Mouse (Mus musculus) heart, embryonic 11.5 days (tissue): ENCODE measurements at regions not wholly inside any gene's neighbourhood (a gene's known extent, or its start where the extent isn't known, plus 50 kb on each side); places are given as distances from the start of the nearest gene placed in this dataset.

ENCODE experiments used
- ATAC-seq: fragments of 200-750 bp; cut with Nextera tagmentation; replicated peaks from 2 replicates; pipeline ENCODE4 v1.8.0; 2017; ENCODE audit warnings: moderate library complexity; ENCODE audit not compliant: insufficient number of reproducible peaks, low FRiP score, low TSS enrichment
- H3K27ac ChIP-seq: fragments of 300-500 bp; sonication (generic); 2 replicates; pipeline ENCODE4 v1.5.1; 2014; ENCODE audit warnings: mild to moderate bottlenecking, low read depth, low read length
- H3K27me3 ChIP-seq: fragments of 300-500 bp; sonication (generic); 2 replicates; pipeline ENCODE4 v1.6.1; 2014; ENCODE audit warnings: mild to moderate bottlenecking, low read length, mixed read lengths; ENCODE audit not compliant: control insufficient read depth, insufficient read depth
- H3K36me3 ChIP-seq: fragments of 300-500 bp; sonication (generic); 2 replicates; pipeline ENCODE4 v1.6.1; 2014; ENCODE audit warnings: mild to moderate bottlenecking, low read length, moderate library complexity, mixed read lengths; ENCODE audit not compliant: control insufficient read depth, insufficient read depth
- H3K4me1 ChIP-seq: fragments of 300-500 bp; sonication (generic); 2 replicates; pipeline ENCODE4 v1.6.1; 2014; ENCODE audit warnings: low read length; ENCODE audit not compliant: control insufficient read depth, insufficient read depth
- H3K4me2 ChIP-seq: fragments of 300-500 bp; sonication (generic); 2 replicates; pipeline ENCODE4 v1.6.1; 2014; ENCODE audit warnings: mild to moderate bottlenecking, moderate library complexity
- H3K4me3 ChIP-seq: fragments of 300-500 bp; sonication (generic); 2 replicates; pipeline ENCODE4 v1.5.1; 2014; ENCODE audit warnings: low read depth, low read length
- H3K9ac ChIP-seq: fragments of 300-500 bp; sonication (generic); 2 replicates; pipeline ENCODE4 v1.6.1; 2014; ENCODE audit warnings: mild to moderate bottlenecking, low read depth, low read length, moderate library complexity
- H3K9me3 ChIP-seq: fragments of 300-500 bp; sonication (generic); replicated peaks from 2 replicates; pipeline ENCODE4 v1.6.1; 2016; ENCODE audit warnings: low read length; ENCODE audit not compliant: control insufficient read depth
- WGBS: fragments of 180-500 bp; shearing (Covaris S2); extraction: QIAGEN DNeasy Blood & Tissue Kit; methylation state at CpG from one replicate; pipeline ENCODE4 v1.1.7; 2014; ENCODE audit not compliant: insufficient replicate concordance; 5-methylcytosine and 5-hydroxymethylcytosine counted together

DNA sequence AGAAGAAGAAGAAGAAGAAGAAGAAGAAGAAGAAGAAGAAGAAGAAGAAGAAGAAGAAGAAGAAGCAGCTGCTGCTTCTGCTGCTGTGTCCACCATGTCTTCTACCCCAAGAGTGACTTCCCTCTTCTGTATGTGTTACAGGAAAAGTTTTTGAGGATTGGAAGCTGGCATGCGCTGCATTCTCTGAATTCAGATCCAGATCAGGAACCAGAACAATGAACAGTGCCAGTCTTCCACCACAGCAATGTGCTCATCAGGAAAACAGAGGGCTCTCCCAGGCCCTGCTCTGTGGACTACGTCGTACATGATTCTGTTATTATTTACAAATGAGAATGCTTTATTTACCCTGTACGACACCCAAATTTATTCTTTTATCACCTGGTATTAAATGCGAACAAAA, 181.8 kb upstream of the Otx2 start:
- 84% methylated on average over 5 of the region's 5 CpGs for WGBS
- H3K4me3 ChIP-seq: no peak overlapping the region
- H3K27me3 ChIP-seq: no peaks in the 10 kb centered on the region
- H3K9ac ChIP-seq: no peak overlapping the region
- no peak for ATAC-seq
- no peak overlapping the region for H3K27ac ChIP-seq
- H3K4me2 ChIP-seq: no peak overlapping the region
- H3K4me1 ChIP-seq: no peaks in the 10 kb centered on the region; the same call in 1 of the 2 replicates
- H3K9me3 ChIP-seq: no peaks in the 10 kb centered on the region
- no peaks in the 10 kb centered on the region for H3K36me3 ChIP-seq

GRCm38 (mm10) chr14:48854188-48854924, 180.7 kb upstream of the Otx2 start:
- no peaks in the 10 kb centered on the region for H3K27me3 ChIP-seq
- WGBS: 38% methylated on average over 9 of the region's 9 CpGs
- H3K9ac ChIP-seq: no peak overlapping the region
- no peaks in the 10 kb centered on the region for H3K36me3 ChIP-seq
- H3K4me2 ChIP-seq: no peak overlapping the region
- no peak for ATAC-seq
- H3K4me3 ChIP-seq: no peak overlapping the region
- no peak overlapping the region for H3K27ac ChIP-seq
- H3K9me3 ChIP-seq: no peaks in the 10 kb centered on the region
- no peaks in the 10 kb centered on the region; the same call in 1 of the 2 replicates for H3K4me1 ChIP-seq

DNA sequence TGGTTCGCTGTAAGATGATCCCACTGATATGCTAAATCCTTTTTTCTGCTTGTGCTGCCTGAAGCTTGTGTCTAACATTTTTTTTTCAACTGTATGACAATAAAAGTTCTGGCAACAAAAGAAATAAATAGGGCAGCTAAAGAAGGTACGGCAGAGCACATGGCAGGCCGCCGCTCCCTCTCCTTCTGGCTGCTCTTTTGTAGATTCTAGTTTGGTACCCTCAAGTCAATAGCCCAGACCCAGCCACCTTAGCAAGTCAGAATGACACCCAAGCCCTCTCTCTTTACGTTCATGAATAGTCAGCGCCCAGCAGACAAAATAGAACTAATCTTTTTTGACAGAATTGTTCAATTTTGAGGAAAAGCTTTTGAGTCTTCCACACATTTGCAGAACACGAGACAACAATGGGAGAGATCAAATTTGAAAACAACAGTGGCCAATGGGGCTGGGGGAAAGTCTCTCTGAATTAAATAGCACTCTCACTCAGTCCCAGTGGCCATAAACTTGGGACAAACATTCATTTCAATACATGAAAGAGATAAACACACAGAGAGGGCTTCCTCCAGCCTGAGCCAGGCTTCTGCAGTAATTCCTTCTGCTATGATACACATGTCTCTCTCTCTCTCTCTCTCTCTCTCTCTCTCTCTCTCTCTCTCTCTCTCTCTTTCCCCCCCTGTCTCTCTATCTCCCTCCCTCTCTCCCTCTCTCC, 180.0 kb upstream of the Otx2 start:
- H3K27ac ChIP-seq: no peak overlapping the region
- no peaks in the 10 kb centered on the region for H3K27me3 ChIP-seq
- no peak overlapping the region for H3K9ac ChIP-seq
- H3K4me2 ChIP-seq: no peak overlapping the region
- H3K36me3 ChIP-seq: no peaks in the 10 kb centered on the region
- ATAC-seq: no peak
- WGBS: 58% methylated on average over 7 of the region's 7 CpGs
- no peaks in the 10 kb centered on the region for H3K9me3 ChIP-seq
- no peak overlapping the region for H3K4me3 ChIP-seq
- H3K4me1 ChIP-seq: no peaks in the 10 kb centered on the region; the same call in 1 of the 2 replicates

DNA sequence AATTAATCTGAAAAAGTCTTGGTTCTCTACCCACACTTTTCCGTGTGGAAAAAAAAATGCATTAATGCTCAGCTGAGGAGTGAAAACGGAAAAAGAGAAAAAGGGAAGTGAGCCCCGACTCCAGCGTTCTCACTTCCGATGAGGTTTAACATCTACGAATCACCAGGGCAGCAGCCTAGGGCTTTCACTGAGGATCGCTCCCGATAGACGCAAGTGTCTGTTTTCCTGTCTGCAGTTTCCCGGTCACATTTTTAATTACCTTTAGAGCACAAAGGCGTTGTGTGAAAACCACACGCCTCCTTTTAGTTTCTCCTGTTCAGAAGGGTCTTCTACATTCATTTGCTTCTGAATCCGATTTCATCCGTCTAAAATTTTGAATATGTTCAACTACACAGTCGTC, 179.2 kb upstream of the Otx2 start:
- H3K9ac ChIP-seq: 0 out of 2 replicates have a peak overlapping the region, but pooled peaks have one; percentile 46
- no peak overlapping the region for H3K27ac ChIP-seq
- no peaks in the 10 kb centered on the region; the same call in 1 of the 2 replicates for H3K4me1 ChIP-seq
- ATAC-seq: no peak
- H3K27me3 ChIP-seq: no peaks in the 10 kb centered on the region
- peak overlapping the region; percentile 30 for H3K4me3 ChIP-seq
- peak overlapping the region; percentile 61 for H3K4me2 ChIP-seq
- 13% methylated on average over 15 of the region's 15 CpGs for whole genome bisulfite sequencing
- no peaks in the 10 kb centered on the region for H3K36me3 ChIP-seq
- no peaks in the 10 kb centered on the region for H3K9me3 ChIP-seq

- Histone ChIP-seq H3K27me3 (no peaks in the 10 kb centered on the region), H3K36me3 (no peaks in the 10 kb centered on the region), H3K9ac (no peak overlapping the region), H3K4me3 (no peak overlapping the region), H3K4me2 (no peak overlapping the region), H3K4me1 (no peaks in the 10 kb centered on the region; the same call in 1 of the 2 replicates), H3K9me3 (no peaks in the 10 kb centered on the region), H3K27ac (no peak overlapping the region)
- WGBS: 43% methylated on average over 4 of the region's 4 CpGs
- no peak for ATAC-seq
Measured at GRCm38 (mm10) chr14:48852061-48852460, 178.4 kb upstream of the Otx2 start.

- Histone ChIP-seq H3K4me1 (no peaks in the 10 kb centered on the region), H3K27me3 (no peaks in the 10 kb centered on the region), H3K4me2 (no peak overlapping the region), H3K4me3 (no peak overlapping the region), H3K27ac (no peak overlapping the region), H3K36me3 (no peaks in the 10 kb centered on the region), H3K9me3 (no peaks in the 10 kb centered on the region), H3K9ac (no peak overlapping the region)
- WGBS: 72% methylated on average over 4 of the region's 4 CpGs
- ATAC-seq: no peak
Measured at GRCm38 (mm10) chr14:48842861-48843260, 169.2 kb upstream of the Otx2 start.

DNA sequence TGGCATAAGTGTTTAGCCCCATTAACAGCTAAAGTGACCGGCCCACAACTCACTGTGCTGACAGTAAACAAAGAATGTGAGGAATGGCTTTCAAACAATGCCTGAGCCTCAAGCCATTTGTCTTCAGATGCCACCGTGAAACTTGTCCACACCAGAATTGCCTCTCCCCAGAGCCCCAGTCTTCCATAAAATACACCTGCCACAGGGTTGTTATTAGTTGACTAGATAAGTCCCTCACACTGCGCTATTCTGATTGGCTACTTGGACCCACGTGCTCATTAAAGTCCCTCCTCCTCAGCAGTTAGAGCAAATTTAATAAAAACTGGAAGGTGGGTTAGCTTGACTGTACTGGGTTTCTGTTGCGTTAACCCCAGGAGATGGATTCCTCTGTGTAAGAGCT, 167.7 kb upstream of the Otx2 start:
- H3K4me3 ChIP-seq: no peak overlapping the region
- no peaks in the 10 kb centered on the region for H3K9me3 ChIP-seq
- no peak overlapping the region for H3K9ac ChIP-seq
- no peaks in the 10 kb centered on the region for H3K4me1 ChIP-seq
- H3K4me2 ChIP-seq: no peak overlapping the region
- 61% methylated on average over 5 of the region's 5 CpGs for WGBS
- H3K36me3 ChIP-seq: no peaks in the 10 kb centered on the region
- no peak for ATAC-seq
- no peak overlapping the region for H3K27ac ChIP-seq
- no peaks in the 10 kb centered on the region for H3K27me3 ChIP-seq

DNA sequence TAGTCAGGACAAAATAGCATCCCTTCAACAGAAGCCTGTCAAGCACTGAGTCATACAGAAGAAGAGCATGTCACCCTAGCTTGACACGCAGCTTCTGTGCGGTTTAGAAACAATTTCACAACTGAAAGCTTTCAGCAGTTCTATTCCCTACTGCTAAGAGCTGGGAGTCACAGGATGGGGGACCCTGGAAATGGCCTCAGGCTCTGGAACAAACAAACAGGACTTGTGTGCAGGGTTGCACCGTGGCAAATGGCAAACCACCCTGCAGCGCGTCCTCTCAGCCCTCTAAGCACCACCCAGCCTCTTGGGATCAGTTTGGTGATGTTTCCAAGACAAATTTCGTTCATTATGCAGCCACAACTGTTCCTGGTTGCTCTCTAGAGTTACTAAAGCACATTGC, 163.6 kb upstream of the Otx2 start:
- no peaks in the 10 kb centered on the region for H3K27me3 ChIP-seq
- H3K9me3 ChIP-seq: no peaks in the 10 kb centered on the region
- 71% methylated on average over 6 of the region's 6 CpGs for WGBS
- no peak overlapping the region for H3K27ac ChIP-seq
- H3K36me3 ChIP-seq: no peaks in the 10 kb centered on the region
- H3K4me1 ChIP-seq: no peaks in the 10 kb centered on the region
- H3K9ac ChIP-seq: no peak overlapping the region
- no peak overlapping the region for H3K4me2 ChIP-seq
- no peak for ATAC-seq
- no peak overlapping the region for H3K4me3 ChIP-seq
